Mouse (Mus musculus) mouse trophoblast stem cell (cell line): ENCODE measurements around the gene Paics.
"Not testable (repeated sequence)": the region's sequence is repeated elsewhere in the genome, so short reads cannot be mapped to it uniquely, and the experiment has no call there.

Experiments
- in situ Hi-C, 2 experiments: fragments of 300-500 bp; cut with MseI, MboI; formaldehyde crosslinking; loops; 2 replicates in 1 of 2; 3 replicates in 1 of 2; pipeline ENCODE4 v1.15.1; 2025

The Paics gene

GRCm38 (mm10) chr5:76951106-76952027 is at the start of gene Paics, which contains the start of gene Ppat:
Paics (plus strand) TSS chr5:76951307.
Ppat (minus strand) TSS chr5:76951578.
- in situ Hi-C loops, result no loop called here

GRCm38 (mm10) chr5:76902131-76902530 is 49.0 kb upstream of the Paics start:
- in situ Hi-C loops, result no loop called here

- in situ Hi-C loops, result no loop called here
Measured at GRCm38 (mm10) chr5:76904713-76905404, 46.2 kb upstream of the Paics start.

- in situ Hi-C loops, result no loop called here
Measured at GRCm38 (mm10) chr5:76905405-76906154, 45.5 kb upstream of the Paics start, which contains the start of gene Aasdh. Aasdh (minus strand) TSS chr5:76905514.

- in situ Hi-C loops, result no loop called here
Measured at GRCm38 (mm10) chr5:76906155-76906499, 45.0 kb upstream of the Paics start.

GRCm38 (mm10) chr5:76910807-76911206 is 40.3 kb upstream of the Paics start:
- in situ Hi-C loops, result no loop called here

GRCm38 (mm10) chr5:76912522-76912921 is 38.6 kb upstream of the Paics start:
- in situ Hi-C loops, result not testable (repeated sequence)

GRCm38 (mm10) chr5:76922833-76923232 is 28.3 kb upstream of the Paics start:
- in situ Hi-C loops, result no loop called here

- in situ Hi-C loops, result no loop called here
Measured at GRCm38 (mm10) chr5:76923428-76923827, 27.7 kb upstream of the Paics start.

GRCm38 (mm10) chr5:76924296-76924695 is 26.8 kb upstream of the Paics start:
- in situ Hi-C loops, result no loop called here

GRCm38 (mm10) chr5:76928124-76928832 is 22.8 kb upstream of the Paics start:
- in situ Hi-C loops, result no loop called here

- in situ Hi-C loops, result no loop called here
Measured at GRCm38 (mm10) chr5:76929180-76929877, 21.8 kb upstream of the Paics start.

GRCm38 (mm10) chr5:76939717-76940116 is 11.4 kb upstream of the Paics start:
- in situ Hi-C loops, result no loop called here

- in situ Hi-C loops, result no loop called here
Measured at GRCm38 (mm10) chr5:76941975-76942374, 9.1 kb upstream of the Paics start.

- in situ Hi-C loops, result no loop called here
Measured at GRCm38 (mm10) chr5:76942505-76942904, 8.6 kb upstream of the Paics start.

GRCm38 (mm10) chr5:76944965-76945677 is 6.0 kb upstream of the Paics start:
- in situ Hi-C loops, result no loop called here

GRCm38 (mm10) chr5:76945678-76946033 is 5.5 kb upstream of the Paics start:
- in situ Hi-C loops, result no loop called here

- in situ Hi-C loops, result no loop called here
Measured at GRCm38 (mm10) chr5:76947142-76947541, 4.0 kb upstream of the Paics start.

- in situ Hi-C loops, result no loop called here
Measured at GRCm38 (mm10) chr5:76947758-76948157, 3.3 kb upstream of the Paics start.
